Comparison of ENCODE assay signal across 24 mouse cellular contexts in the genomic region with DNA sequence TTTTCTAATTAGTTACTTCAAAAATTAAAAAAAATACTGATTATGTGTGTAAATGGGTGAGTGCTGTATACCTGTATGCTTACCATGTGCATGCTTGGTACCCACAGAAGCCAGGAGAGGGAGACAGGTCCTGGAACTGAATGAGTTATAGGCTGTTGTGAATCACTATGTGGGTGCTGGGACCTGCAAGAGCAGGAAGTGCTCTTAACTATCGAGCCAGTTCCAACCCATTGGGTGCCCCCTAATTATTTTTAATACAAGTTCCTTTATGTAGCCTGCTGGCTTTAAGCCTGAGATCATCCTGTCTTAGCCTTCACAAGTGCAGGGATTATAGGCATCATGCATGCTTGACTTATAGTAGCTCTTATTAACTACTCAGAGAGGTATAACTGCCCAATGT. TPM values are rescaled to one million over a fixed set of nuclear protein-coding genes. Genes with fewer than 3 reads are reported as not detected.
"Had no signal": no experiment of that assay in that cellular context is flagged by ENCODE, and none has a peak within 500 bp of the region (broad histone marks: within the 10 kb centered on the region; RNA-seq: fewer than 3 reads in every experiment).

No protein-coding gene starts in this region.

- H3K9ac ChIP-seq: hindbrain, embryonic 12.5 days; hindbrain, embryonic 14.5 days; limb, embryonic 12.5 days; liver, embryonic 13.5 days had no signal

- H3K36me3 ChIP-seq: hindbrain, embryonic 12.5 days; liver, embryonic 13.5 days had no signal

- H3K4me3 ChIP-seq: gastrocnemius, adult 2 months; heart, adult 2 months; hindbrain, embryonic 10.5 days; hindbrain, embryonic 12.5 days; left cerebral cortex, adult 2 months; limb, embryonic 10.5 days; limb, embryonic 12.5 days; liver, embryonic 13.5 days had no signal

- DNase-seq: gastrocnemius, adult 2 months; gastrocnemius, postnatal 10 days; gastrocnemius, postnatal 25 days; heart, adult 2 months; heart, postnatal 10 days; heart, postnatal 4 days; kidney, adult 18-20 months; kidney, adult 8-10 months; kidney, postnatal 10 days; kidney, postnatal 25 days; kidney, postnatal 4 days; liver; liver, embryonic 13.5 days had no signal

- H3K9me3 ChIP-seq: hindbrain, embryonic 10.5 days; hindbrain, embryonic 12.5 days; limb, embryonic 10.5 days; limb, embryonic 12.5 days; liver, embryonic 13.5 days had no signal

- H3K27me3 ChIP-seq: hindbrain, embryonic 12.5 days; limb, embryonic 12.5 days; liver, embryonic 13.5 days had no signal

- ATAC-seq: hindbrain, embryonic 16.5 days; inflammation-experienced regulatory T-cells, adult 6 months; intestine, postnatal 0 days had no signal

- H3K27ac ChIP-seq: gastrocnemius, adult 2 months; heart, adult 2 months; hindbrain, embryonic 10.5 days; hindbrain, embryonic 12.5 days; hindbrain, embryonic 14.5 days; left cerebral cortex, adult 2 months; limb, embryonic 10.5 days; limb, embryonic 12.5 days; liver, embryonic 13.5 days had no signal

- H3K4me2 ChIP-seq: heart, embryonic 11.5 days; hindbrain, embryonic 12.5 days; hindbrain, embryonic 14.5 days; limb, embryonic 12.5 days; liver, embryonic 11.5 days; liver, embryonic 13.5 days had no signal

RNA-seq across cellular contexts. Expression of gene Smo, which starts 38.9 kb away (rescaled TPM):
- polyA plus RNA-seq: inflammation-experienced regulatory T-cells, adult 6 months had no signal
